Mouse (Mus musculus): ENCODE measurements at regions not wholly inside any gene's neighbourhood (a gene's known extent, or its start where the extent isn't known, plus 50 kb on each side); places are given as distances from the start of the nearest gene placed in this dataset.

DNA sequence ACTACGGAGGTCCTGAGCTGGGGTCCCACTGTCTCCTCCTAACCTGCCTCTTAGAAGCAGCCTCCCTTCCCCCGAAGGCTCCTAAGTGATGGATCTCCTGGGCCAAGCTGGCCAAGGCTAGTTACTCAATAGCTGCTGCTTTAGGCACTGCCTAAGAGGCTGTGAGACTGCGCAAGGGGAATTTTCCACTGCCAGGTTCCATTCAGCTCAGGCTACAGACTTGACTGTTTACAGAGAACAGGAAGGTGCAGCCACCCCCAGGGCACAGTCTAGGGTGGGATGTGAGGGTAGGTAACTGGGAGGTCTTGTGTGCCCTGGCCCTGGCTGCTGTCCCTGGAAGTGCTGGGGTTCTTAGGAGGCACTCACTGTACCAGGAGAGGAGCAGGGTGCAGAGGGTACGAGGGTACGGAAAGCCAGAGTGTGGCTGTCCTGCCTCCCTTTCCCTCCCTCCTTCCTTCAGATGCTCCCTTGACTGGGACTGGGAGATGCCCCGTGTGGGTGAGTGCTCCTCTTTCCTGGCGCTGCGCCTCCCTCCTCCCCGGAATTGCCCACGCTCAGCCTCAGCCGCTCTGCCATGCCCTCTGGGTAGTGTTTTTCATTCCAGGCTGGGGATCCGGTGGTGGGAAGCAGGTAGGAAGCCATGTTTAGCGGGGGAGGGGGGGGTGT is 616.4 kb upstream of the Adam5 start:
- Histone ChIP-seq H3K27ac (replicated peaks) (no peak overlapping the region), H3K27me3 (ENCODE audit: control insufficient read depth, insufficient read depth, low read length) (no peaks in the 10 kb centered on the region), H3K9me3 (ENCODE audit: control insufficient read depth, low read length) (no peaks in the 10 kb centered on the region), H3K4me1 (replicated peaks; ENCODE audit: control insufficient read depth, insufficient read depth) (0 out of 2 replicates have a peak, but pooled peaks cover 3% of the 10 kb centered on the region), H3K36me3 (ENCODE audit: control insufficient read depth, insufficient read depth, low read length) (no peaks in the 10 kb centered on the region), H3K4me2 (replicated peaks; ENCODE audit: low read depth) (peak overlapping the region; percentile 21), H3K9ac (ENCODE audit: low read length) (no peak overlapping the region), H3K4me3 (ENCODE audit: low read depth, low read length) (no peak overlapping the region)
- WGBS = 18% methylated on average over 13 of the region's 13 CpGs
- TF ChIP-seq CTCF (IDR thresholded peaks at IDR 0.05; ENCODE audit: low read depth) (no peak), EP300 (optimal IDR thresholded peaks at IDR 0.05) (no peak)
- peak; percentile 60 for ATAC-seq (ENCODE audit: low FRiP score, low TSS enrichment)
- no peak for DNase-seq (ENCODE audit: low spot score)

DNA sequence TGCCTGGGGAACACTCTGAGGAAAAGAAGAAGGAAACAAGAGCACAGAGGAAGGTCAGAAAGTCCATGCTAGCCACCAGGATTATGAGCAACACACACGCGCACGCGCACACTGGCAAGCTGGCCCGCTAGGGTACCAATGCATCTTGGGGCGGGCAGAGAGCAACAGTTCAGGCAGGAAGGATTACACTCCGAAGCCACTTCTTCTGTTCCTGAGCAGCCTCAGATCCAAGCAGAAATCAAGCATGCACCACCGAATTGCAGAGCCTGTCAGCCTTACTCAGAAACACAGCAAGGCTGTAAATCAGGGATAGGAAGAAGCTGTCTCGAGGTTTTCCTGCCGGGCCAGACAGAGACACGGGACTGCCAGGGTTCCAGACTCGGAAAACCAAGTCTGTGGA is 615.8 kb upstream of the Adam5 start:
- H3K27ac ChIP-seq (replicated peaks) = no peak overlapping the region

DNA sequence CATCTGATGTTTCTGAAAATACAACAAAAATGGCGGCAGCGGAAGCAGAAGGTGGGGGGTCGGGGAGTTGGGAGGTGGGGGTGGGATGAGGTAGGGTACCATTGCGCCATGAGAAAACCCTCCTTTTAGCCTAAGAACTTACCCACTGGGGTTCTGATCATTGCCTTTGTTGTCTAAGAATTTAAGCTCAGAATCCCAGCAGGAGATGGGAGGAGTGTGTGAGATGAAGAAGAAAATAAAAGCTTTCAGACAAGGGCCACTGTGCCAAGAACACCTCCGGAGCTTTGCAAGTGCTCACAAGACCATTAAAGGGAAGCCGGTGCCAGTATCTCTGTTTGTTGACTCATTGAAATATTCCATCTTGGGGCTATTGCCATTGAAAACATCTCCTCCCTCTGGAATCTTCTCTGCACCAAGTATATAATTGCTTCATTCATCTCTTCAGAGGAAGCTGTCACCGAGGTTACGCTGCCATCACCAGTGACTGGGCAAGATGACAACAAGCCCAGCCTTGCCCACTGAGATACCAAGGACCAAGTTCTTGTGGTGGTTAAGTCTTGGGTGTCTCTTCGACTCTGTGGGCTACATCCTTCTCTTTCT is 614.0 kb upstream of the Adam5 start:
- 76% methylated on average over 9 of the region's 9 CpGs for WGBS
- Histone ChIP-seq H3K36me3 (ENCODE audit: control insufficient read depth, insufficient read depth, low read length) (no peaks in the 10 kb centered on the region), H3K4me1 (replicated peaks; ENCODE audit: control insufficient read depth, insufficient read depth) (0 out of 2 replicates have a peak, but pooled peaks cover 3% of the 10 kb centered on the region), H3K9ac (ENCODE audit: low read length) (no peak overlapping the region), H3K4me2 (replicated peaks; ENCODE audit: low read depth) (no peak overlapping the region), H3K4me3 (ENCODE audit: low read depth, low read length) (no peak overlapping the region), H3K27ac (replicated peaks) (no peak overlapping the region), H3K9me3 (ENCODE audit: control insufficient read depth, low read length) (no peaks in the 10 kb centered on the region), H3K27me3 (ENCODE audit: control insufficient read depth, insufficient read depth, low read length) (no peaks in the 10 kb centered on the region)
- TF ChIP-seq EP300 (optimal IDR thresholded peaks at IDR 0.05) (no peak), CTCF (IDR thresholded peaks at IDR 0.05; ENCODE audit: low read depth) (no peak)
- ATAC-seq (ENCODE audit: low FRiP score, low TSS enrichment) = no peak
- DNase-seq (ENCODE audit: low spot score) = no peak

More for the DNA sequence above, 615.8 kb upstream of the Adam5 start:
- whole genome bisulfite sequencing = 48% methylated on average over 12 of the region's 12 CpGs
- Histone ChIP-seq H3K9ac (ENCODE audit: low read length) (no peak overlapping the region), H3K4me1 (replicated peaks; ENCODE audit: control insufficient read depth, insufficient read depth) (0 out of 2 replicates have a peak, but pooled peaks cover 3% of the 10 kb centered on the region), H3K27me3 (ENCODE audit: control insufficient read depth, insufficient read depth, low read length) (no peaks in the 10 kb centered on the region), H3K36me3 (ENCODE audit: control insufficient read depth, insufficient read depth, low read length) (no peaks in the 10 kb centered on the region), H3K4me2 (replicated peaks; ENCODE audit: low read depth) (no peak overlapping the region), H3K4me3 (ENCODE audit: low read depth, low read length) (no peak overlapping the region), H3K9me3 (ENCODE audit: control insufficient read depth, low read length) (no peaks in the 10 kb centered on the region)
- ATAC-seq (ENCODE audit: low FRiP score, low TSS enrichment) (peak; percentile 21; the same call in 1 of the 2 replicates), DNase-seq (ENCODE audit: low spot score) (no peak)
- TF ChIP-seq CTCF (IDR thresholded peaks at IDR 0.05; ENCODE audit: low read depth) = no peak
- TF ChIP-seq EP300 (optimal IDR thresholded peaks at IDR 0.05) = no peak

DNA sequence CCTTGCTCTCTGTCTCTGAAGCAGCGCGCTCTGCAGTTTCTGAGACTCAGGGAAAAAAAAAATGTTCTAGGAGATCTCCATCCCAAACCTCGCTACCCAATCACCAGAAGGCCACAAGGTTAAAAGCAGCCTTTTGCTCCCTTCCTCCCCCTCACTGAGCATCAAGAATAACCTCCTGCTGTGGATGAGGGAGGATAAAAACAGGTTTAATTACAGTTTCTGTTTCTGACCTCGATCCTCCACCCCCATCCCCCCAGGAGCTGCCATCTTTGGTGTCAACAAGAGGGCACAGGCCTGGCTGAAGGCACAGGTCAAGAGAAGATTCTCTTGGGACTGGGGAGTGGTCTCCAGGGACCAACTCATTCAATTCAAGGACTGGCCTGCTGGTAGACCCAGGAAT is 613.0 kb upstream of the Adam5 start:
- Histone ChIP-seq H3K9ac (ENCODE audit: low read length) (no peak overlapping the region), H3K36me3 (ENCODE audit: control insufficient read depth, insufficient read depth, low read length) (no peaks in the 10 kb centered on the region), H3K27ac (replicated peaks) (no peak overlapping the region), H3K4me3 (ENCODE audit: low read depth, low read length) (no peak overlapping the region), H3K4me1 (replicated peaks; ENCODE audit: control insufficient read depth, insufficient read depth) (0 out of 2 replicates have a peak, but pooled peaks cover 3% of the 10 kb centered on the region), H3K9me3 (ENCODE audit: control insufficient read depth, low read length) (no peaks in the 10 kb centered on the region), H3K27me3 (ENCODE audit: control insufficient read depth, insufficient read depth, low read length) (no peaks in the 10 kb centered on the region), H3K4me2 (replicated peaks; ENCODE audit: low read depth) (no peak overlapping the region)
- DNase-seq (ENCODE audit: low spot score) (no peak), ATAC-seq (ENCODE audit: low FRiP score, low TSS enrichment) (no peak)
- WGBS = 64% methylated on average over 4 of the region's 4 CpGs
- TF ChIP-seq CTCF (IDR thresholded peaks at IDR 0.05; ENCODE audit: low read depth) (no peak), EP300 (optimal IDR thresholded peaks at IDR 0.05) (no peak)

DNA sequence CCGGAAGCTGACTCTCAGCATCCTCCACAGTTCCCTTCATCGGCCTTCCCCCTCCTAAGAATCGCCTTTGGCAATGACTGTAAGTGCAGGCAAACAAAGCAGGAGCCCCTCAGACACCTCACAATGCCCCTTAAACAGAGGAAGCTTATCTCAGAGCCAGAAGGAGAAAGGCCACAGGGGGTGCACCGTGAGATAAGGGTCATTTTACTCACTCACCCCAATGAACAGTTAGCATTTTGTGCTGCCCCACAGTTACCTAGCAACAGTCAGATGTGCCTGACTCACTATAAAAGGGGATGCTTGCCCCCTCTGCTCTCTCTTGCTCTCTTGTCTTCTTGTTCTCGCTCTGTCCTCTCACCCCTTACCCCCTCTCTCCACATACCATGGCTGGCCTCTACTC is 606.4 kb upstream of the Adam5 start:
- Histone ChIP-seq H3K9ac (ENCODE audit: low read length) (no peak overlapping the region), H3K27me3 (ENCODE audit: control insufficient read depth, insufficient read depth, low read length) (no peaks in the 10 kb centered on the region), H3K36me3 (ENCODE audit: control insufficient read depth, insufficient read depth, low read length) (no peaks in the 10 kb centered on the region), H3K4me3 (ENCODE audit: low read depth, low read length) (no peak overlapping the region), H3K4me1 (replicated peaks; ENCODE audit: control insufficient read depth, insufficient read depth) (no peaks in the 10 kb centered on the region), H3K9me3 (ENCODE audit: control insufficient read depth, low read length) (no peaks in the 10 kb centered on the region), H3K4me2 (replicated peaks; ENCODE audit: low read depth) (no peak overlapping the region), H3K27ac (replicated peaks) (no peak overlapping the region)
- 43% methylated on average over 5 of the region's 5 CpGs for WGBS
- DNase-seq (ENCODE audit: low spot score) = no peak
- ATAC-seq (ENCODE audit: low FRiP score, low TSS enrichment) = no peak
- no peak for TF ChIP-seq EP300 (optimal IDR thresholded peaks at IDR 0.05)
- no peak for TF ChIP-seq CTCF (IDR thresholded peaks at IDR 0.05; ENCODE audit: low read depth)

DNA sequence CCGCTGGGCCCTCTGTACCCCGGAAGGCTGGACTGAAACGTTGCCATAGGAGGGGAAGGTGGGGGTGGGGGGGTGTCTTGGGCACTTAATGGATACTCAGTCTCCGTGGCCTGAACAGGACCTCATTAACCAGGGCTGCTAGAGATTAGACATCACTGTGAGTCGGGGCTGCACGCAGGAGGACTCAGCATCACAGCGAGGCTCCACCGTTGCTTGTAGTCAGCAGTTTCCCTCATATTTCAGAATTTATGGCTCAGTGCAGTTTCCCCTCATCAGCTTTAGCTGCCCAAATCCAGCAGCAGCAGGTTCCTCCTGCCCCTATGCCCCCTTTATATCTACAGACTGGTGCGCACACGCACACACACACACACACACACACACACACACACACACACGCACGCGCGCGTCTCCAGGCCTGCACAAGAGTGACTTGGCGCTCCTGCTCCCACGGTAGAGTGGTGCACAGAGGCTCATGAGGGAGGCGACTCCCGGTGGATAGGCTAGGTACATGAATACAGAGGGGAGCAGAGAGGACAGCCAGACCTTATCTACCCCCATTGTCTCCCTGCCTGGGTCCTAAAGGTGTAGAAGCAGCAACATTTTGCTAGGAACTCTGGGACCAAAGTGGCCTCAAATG is 605.8 kb upstream of the Adam5 start:
- Histone ChIP-seq H3K4me2 (replicated peaks; ENCODE audit: low read depth) (no peak overlapping the region), H3K27ac (replicated peaks) (no peak overlapping the region)
- WGBS = 61% methylated on average over 19 of the region's 19 CpGs

More for the DNA sequence above, 605.8 kb upstream of the Adam5 start:
- Histone ChIP-seq H3K9ac (ENCODE audit: low read length) (no peak overlapping the region), H3K9me3 (ENCODE audit: control insufficient read depth, low read length) (no peaks in the 10 kb centered on the region), H3K36me3 (ENCODE audit: control insufficient read depth, insufficient read depth, low read length) (no peaks in the 10 kb centered on the region), H3K4me3 (ENCODE audit: low read depth, low read length) (no peak overlapping the region), H3K4me1 (replicated peaks; ENCODE audit: control insufficient read depth, insufficient read depth) (no peaks in the 10 kb centered on the region), H3K27me3 (ENCODE audit: control insufficient read depth, insufficient read depth, low read length) (no peaks in the 10 kb centered on the region)
- ATAC-seq (ENCODE audit: low FRiP score, low TSS enrichment) = no peak
- DNase-seq (ENCODE audit: low spot score) = no peak
- TF ChIP-seq EP300 (optimal IDR thresholded peaks at IDR 0.05) = no peak

All from stomach, postnatal 0 days (tissue).